Mouse (Mus musculus) G1E-ER4 (cell line): Measurements from ENCODE around the gene Prkd2. TPM values are rescaled to one million over a fixed set of nuclear protein-coding genes. Genes with fewer than 3 reads are reported as not detected.

Experiments
- GATA1 ChIP-seq: IDR thresholded peaks from one replicate; pipeline ENCODE4 v1.8.0; 2012; ENCODE audit warnings: low read length, inconsistent platforms
- polyA plus RNA-seq: library from polyadenylated mRNA; stranded (reverse); fragments of >175 nt; gene quantifications from 2 replicates; pipeline ENCODE4 v1.2.3, GENCODE M21; 2012

The Prkd2 gene
- polyA plus RNA-seq, 1 experiment, result 16.1 TPM

DNA sequence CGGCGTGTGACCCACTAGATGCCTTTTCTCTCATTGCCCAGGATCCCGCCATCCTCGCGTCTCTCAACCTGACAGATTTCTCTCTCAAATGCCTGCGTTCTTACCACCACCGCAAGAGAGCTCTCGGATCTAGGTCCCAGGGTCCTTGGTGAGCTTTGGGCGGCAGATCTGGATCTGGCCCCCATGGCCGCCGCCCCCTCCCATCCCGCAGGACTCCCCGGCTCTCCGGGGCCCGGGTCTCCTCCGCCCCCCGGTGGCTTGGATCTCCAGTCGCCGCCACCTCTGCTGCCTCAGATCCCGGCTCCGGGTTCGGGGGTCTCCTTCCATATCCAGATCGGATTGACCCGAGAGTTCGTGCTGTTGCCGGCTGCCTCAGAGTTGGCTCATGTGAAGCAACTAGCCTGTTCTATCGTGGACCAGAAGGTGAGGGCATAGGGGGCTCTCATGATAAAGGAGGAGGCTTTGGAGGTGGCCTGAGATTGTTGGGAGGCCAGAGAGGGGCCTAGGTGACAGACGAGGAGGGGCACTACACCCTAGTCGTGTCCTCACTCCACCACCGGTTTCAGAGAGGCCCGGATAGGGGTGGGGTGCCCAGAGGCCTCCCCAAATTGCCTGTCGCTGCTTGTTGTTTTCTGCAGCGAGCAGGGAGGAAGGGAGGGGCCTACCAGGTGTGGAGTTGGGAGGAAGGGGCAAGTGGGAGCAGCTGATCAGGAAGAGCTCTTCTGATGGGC is 904 bp downstream of the Prkd2 start:
- no peak for TF ChIP-seq GATA1

DNA sequence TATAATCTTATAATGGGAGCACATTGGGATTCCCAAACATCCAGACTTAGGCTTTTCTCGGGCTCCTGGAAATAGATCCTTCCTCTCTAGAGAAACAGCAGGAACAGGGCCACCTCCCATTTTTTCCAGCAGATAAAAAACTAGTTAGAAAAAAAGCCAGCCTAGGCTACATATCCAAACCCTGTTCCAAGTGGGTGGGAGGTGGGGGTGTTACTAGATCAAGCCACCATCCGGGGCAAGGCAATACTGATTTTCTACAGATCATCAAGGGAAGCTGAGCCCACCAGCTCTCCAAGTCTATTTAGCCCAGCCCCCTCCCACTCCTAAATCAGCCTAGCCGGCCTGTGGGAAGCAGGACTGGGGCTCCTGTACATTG is 2.0 kb downstream of the Prkd2 start:
- no peak for TF ChIP-seq GATA1

DNA sequence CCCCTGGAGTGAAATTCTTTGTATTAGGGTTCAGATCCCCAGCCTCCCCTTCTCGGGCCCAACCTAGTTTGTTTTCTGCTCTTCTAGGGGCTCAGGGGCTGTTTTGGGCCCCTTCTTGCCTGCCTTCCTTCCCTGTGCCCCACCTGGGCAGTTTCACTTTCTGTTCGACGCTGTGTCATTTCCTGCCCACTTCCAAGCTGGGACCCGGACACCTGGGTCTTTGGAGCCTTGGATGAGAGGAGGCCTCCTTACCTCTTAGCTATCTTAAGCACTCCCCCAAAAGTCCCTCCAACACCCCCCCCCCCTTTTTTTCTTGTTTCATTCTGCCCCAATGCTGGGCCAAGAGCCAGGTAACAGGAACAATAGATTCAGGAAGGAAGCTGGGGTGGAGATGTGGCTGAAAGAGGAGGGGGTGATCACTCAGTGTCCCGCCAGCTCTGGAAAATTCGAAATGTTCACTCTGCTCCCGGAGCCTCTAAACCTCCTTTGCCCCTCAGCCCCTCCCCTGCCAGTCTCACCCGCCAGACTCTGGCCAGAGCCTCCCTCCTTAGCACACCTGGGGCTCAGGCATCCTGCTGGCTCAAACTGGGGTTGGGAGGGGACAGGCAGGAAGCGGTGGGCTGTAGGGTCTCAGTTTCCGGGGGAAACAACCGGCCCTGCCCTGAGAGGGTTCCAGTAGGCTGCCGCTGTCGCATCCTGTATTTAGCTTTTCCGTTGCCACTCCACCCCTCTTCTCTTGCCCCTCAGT is 2.5 kb downstream of the Prkd2 start:
- TF ChIP-seq GATA1, result no peak

DNA sequence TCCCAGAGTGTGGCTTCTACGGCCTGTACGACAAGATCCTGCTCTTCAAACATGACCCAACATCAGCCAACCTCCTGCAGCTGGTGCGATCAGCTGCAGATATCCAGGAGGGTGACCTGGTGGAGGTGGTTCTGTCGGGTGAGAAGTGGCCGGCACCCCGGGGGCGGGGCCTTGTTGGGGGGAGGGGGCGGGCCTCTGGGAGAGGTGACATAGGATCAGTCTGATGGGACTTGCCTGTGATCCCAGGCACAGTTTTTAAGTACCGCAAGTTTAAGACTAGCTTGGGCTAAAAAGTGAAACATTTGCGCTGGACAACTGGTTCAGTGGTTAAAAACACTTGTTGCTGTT is 3.1 kb downstream of the Prkd2 start:
- no peak for TF ChIP-seq GATA1

GRCm38 (mm10) chr7:16846775-16847174 is 4.1 kb downstream of the Prkd2 start:
- no peak for TF ChIP-seq GATA1

GRCm38 (mm10) chr7:16847507-16847906 is 4.8 kb downstream of the Prkd2 start:
- TF ChIP-seq GATA1, result no peak

- no peak for TF ChIP-seq GATA1
Observed at GRCm38 (mm10) chr7:16848579-16848978, 5.9 kb downstream of the Prkd2 start.

- TF ChIP-seq GATA1, result no peak
Observed at GRCm38 (mm10) chr7:16851636-16852035, 8.9 kb downstream of the Prkd2 start.

GRCm38 (mm10) chr7:16853302-16853831 is 10.7 kb downstream of the Prkd2 start:
- TF ChIP-seq GATA1, result no peak

- no peak for TF ChIP-seq GATA1
Observed at GRCm38 (mm10) chr7:16858336-16858735, 15.6 kb downstream of the Prkd2 start.

DNA sequence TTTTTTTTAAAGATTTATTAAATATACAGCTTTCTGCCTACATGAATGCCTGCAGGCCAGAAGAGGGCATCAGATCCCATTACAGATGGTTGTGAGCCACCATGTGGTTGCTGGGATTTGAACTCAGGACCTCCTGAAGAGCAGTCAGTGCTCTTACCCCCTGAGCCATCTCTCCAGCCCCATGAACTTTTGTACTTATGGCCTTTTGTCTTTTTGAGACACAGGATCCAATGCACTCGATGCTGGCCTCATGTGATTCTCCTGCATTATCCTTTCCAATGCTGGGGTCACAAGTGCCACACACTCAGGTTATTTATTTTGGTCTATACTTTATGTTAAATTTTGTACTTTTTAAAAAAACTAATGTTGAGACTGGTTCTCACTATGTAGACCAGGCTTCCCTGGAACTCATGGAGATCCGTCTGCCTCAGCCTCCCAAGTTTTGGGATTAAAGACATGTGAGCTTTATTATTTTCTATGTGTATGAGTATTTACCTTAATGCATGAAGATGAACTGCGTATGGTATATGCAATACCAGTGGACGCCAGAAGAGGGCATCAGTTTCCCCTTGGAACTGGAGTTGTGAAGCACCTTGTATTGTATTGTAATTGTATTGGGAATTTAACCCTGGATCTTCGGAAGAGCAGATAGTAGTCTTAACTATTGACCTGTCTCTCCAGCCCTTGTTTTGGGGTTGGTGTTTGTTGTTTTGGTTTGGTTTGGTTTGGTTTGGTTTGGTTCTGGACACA is 17.4 kb downstream of the Prkd2 start:
- no peak for TF ChIP-seq GATA1

- no peak for TF ChIP-seq GATA1
Observed at GRCm38 (mm10) chr7:16867488-16867887, 24.8 kb downstream of the Prkd2 start.

- no peak for TF ChIP-seq GATA1
Observed at GRCm38 (mm10) chr7:16869497-16869896, 26.8 kb downstream of the Prkd2 start.

DNA sequence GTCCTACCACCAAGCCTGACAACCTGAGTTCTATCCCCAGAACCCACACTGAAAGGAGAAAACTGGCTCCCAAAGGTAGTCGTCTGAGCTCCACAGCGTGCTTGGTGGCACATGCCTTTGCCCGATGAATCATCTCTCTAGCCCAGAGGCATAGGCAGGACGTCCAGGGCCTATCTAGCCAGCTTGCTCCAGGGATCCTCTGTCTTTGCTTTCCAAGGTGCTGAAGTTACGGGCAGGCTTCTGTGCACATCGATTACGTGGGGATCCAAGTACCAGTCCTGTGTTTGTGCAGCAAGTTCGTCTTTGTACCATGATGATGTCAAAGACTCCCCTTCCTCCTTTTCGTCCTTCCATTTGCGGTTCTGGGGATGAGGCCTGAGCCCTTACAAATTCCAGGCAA is 28.9 kb downstream of the Prkd2 start:
- TF ChIP-seq GATA1, result no peak

DNA sequence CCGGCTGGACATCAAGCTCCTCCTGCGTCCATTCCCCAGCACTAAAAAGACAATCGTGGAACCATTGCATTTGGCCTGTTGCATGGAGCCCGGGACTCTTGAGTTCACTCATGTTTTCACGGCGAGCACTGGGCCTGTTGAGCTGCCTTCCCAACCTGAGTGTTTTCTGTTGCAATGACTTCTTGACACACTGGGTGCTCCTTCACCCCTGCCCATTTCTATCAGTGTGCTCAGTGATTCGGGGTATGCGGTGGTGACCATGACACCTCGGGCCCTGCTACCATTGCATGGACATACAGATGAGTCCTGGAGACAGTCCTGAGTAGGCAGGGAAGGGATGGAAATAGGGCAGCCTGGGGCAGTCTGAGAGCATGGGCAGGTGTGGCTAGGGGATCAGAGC is 29.8 kb downstream of the Prkd2 start:
- no peak for TF ChIP-seq GATA1

- TF ChIP-seq GATA1, result no peak
Observed at GRCm38 (mm10) chr7:16873392-16873791, 30.7 kb downstream of the Prkd2 start.
